Mouse (Mus musculus): Measurements from ENCODE around the gene Ranbp9. TPM values are rescaled to one million over a fixed set of nuclear protein-coding genes. Genes with fewer than 3 reads are reported as not detected.

Gene Ranbp9
- polyA plus RNA-seq (2012; rRNA removed; ENCODE audit: low replicate concordance) = 19.6 and 26.7 TPM in 2 replicates

DNA sequence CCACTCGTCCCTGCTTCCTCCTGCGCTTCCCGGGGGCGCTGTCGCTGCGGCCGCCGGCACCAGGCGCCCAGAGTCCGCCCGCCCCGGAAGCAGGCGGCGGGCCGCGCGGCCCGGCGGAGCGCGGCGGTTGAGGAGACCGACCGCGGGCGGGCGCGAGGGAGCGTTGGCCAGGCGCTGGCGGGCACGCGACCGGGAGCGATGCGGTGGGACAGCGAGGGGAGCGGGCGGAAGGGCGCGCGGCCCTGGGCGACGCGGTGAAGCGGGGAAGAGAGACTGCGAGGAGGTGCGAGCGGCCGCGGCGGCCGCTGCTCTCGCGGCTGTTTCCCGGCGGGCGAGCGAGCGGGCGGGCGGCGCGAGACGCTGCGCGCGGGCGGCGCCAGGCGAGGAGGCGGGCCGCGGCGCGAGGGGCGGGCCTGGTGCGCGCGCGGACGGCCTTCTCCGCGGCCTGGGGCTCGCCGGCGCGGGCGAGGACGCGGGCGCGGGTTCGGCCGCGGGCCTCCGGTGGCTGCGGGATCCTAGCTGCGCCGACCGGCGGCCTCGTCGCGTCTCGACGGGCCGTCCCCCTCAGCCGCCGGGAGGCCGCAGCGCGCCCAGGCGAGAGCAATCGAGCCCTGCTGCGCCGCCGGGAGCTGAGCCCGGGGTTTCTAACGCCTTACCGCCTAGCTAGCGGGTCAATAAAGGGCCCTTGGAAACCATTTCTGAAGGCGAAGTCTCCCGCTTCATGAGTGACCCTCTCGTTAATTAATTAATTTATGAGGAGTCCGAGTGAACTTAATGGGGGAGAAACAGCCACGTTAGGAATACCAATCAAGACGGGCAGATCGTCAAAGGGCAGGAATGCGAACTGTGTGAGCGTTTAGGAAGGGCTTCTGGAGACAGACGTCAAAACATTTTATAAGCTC, at the start of gene Ranbp9:
Ranbp9 (minus strand) TSS at position 326 of the 902 bp plus-strand sequence.

DNA sequence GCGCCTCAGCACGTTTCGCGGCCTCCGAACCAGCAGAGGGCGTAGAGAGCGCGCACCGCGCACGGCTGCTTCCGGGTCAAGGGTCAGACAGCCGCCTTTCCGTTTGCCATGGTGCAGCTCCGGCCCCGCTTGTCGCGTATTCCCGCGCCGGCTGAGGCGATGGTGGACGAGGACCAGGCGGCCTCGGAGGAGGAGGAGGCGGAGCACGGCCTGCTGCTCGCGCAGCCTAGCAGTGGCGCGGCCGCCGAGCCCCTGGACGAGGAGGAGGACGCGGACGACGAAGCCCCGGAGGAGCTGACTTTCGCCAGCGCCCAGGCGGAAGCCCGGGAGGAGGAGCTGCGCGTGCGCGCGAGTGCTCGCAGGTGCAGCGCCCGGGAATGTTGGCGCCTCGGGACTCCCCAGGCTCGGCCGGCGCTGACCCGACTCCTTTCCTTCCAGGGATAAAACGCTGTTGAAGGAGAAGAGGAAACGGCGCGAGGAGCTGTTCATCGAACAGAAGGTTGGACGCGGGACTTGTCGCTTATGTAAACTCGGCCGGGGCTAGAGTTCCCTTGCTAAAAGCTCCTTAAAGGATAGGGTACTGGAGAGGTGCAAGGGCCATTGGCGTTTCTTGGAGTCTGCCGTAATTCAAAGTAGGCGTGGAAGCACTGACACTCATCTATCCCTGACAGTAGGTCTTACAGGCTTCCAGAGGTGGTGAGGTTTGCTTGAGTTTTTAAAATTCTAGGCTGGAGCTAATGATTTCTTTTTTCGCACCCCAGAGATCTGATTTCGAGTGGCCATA, 82.6 kb downstream of the Ranbp9 start, which contains the start of gene Nol7:
Nol7 (plus strand) TSS at position 94 of the 784 bp plus-strand sequence.

DNA sequence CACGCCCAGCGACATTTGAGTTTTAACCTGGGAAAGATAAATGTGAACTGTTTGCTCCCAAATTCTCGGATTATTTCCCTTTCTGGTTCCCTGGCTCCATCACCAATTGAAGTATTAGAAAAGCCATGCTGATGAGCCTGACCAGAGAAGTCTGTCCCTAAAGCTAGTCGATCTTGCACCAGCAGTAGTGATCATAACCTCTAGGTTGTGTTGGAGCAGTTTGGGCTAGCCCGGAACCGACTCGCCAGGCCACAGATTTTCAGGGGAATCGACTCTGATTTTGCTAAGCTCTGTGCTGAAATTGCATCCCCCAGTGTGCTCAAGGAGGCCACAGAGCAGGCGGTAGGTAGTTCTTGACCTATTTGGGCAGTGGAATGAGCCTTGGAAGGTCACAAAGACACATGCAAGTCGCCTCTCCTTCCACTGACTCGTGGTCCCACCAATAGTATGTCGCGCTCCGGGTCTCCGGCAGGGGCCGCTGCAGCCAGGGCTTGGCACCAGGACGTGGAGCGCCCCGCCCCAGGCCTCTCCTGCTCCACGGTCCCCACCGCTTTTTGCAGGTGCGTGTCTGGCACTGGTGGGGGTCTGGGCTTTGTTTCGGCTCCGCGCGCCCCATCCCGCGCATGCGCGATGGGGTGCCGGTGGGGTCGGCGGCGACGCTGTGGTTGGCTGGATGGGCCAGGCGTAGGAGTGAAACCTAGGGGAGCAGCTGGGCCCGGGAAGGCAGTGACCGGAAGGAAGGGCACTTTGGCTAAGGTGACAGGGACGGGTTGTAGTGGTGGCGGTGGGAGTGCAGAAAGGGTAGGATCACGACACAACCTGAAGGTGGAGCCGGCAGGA, 115.9 kb downstream of the Ranbp9 start, which contains the start of gene Sirt5:
Sirt5 (plus strand) TSS at position 512 of the 840 bp plus-strand sequence.

Other genes starting within 250 kb of the Ranbp9 start
- gene Gfod1, start 177.1 kb downstream of the Ranbp9 start, polyA plus RNA-seq (2012; rRNA removed; ENCODE audit: low replicate concordance) = 5.4 and 6.7 TPM in 2 replicates
- gene Sirt5, start 115.8 kb downstream of the Ranbp9 start, polyA plus RNA-seq (2012; rRNA removed; ENCODE audit: low replicate concordance) = 7.5 and 7.7 TPM in 2 replicates
- gene Nol7, start 82.9 kb downstream of the Ranbp9 start, polyA plus RNA-seq (2012; rRNA removed; ENCODE audit: low replicate concordance) = 25.2 and 59.5 TPM in 2 replicates
- 47.8 and 61.1 TPM in 2 replicates for gene Mcur1, start 78.9 kb upstream of the Ranbp9 start, polyA plus RNA-seq (2012; rRNA removed; ENCODE audit: low replicate concordance)
- gene Rnf182, start 134.4 kb upstream of the Ranbp9 start, polyA plus RNA-seq (2012; rRNA removed; ENCODE audit: low replicate concordance) = 0.31 and 0.53 TPM in 2 replicates